Mouse (Mus musculus): ENCODE data around the gene Slc39a1.
"Not testable (repeated sequence)": the region's sequence is repeated elsewhere in the genome, so short reads cannot be mapped to it uniquely, and the experiment has no call there.

Gene Slc39a1

DNA sequence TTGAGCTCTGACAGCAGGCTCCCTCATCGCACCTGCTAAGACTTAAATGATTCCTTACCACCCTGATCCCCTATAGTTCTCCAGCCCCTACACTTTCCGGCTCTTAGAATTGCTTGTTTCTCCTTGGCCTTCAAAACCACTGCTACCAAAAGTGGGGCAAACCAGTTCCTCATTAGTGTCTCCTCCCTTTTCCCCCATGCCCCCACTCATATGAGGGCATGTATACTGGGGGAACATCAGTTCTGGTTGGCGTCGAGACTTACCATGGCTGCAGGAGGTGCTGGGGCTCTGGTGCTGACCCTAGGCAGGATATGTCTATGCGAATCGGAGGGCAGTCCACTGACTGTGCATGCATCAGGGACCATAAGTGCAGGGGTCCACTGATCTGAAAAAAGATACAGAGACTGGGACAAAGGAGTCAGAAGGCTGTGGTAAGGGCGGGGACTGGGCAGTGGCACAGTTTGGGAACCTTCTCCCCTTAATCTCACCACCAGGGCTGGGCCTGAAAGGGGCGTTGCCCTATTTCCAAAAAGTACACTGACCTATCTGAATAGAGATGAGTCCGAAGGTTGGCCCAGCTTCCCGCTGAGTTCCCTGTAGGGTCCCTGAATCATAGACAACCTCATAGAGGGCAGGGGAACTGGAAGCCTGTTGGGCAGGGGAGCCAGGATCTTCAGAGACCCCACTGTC is 6.2 kb upstream of the Slc39a1 start:
- DNase-seq (ENCODE audit: low read depth, low spot score), result no peak

DNA sequence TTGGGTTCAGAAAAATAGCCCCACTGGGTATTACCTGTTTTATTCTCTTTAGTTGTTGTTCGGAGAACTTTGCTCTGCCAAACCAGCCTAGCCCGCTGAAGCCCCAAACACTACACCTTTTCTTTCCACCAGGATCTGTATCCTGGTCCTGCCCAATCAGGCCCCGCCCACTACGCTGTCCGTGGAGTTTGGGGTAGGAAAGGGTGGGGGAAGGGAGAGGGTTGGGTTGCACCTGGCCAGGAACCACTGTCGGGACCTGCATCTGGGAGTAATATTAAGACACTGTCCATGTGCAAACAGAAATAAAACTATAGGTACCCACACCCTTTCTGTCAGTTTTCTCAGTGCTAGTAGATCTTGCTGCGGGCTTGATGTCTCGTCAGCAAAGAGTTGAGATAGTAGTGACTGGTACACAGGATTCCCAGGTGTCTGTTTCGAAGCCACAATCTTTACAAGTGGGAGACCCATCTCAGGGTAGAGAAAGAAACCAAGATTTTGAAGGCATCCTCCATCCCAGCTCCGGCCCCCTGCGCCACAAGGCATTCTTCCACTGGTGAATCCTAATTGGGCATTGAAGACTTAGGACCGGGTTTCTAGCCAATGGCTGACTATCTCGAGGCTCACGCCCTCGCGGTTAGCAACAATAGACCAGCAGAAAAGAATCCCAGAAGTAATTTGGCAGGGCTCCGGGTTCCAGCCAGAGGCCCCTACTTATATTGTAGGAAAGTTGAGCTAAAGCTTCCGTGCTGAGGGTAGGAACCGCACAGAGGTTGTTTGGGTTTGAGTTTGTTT is 4.8 kb upstream of the Slc39a1 start, which contains the start of gene Creb3l4:
Gene Creb3l4, minus strand, starts transcription at position 529 of the 792 bp plus-strand sequence.
- DNase-seq (ENCODE audit: low read depth, low spot score), result peak; percentile 83

DNA sequence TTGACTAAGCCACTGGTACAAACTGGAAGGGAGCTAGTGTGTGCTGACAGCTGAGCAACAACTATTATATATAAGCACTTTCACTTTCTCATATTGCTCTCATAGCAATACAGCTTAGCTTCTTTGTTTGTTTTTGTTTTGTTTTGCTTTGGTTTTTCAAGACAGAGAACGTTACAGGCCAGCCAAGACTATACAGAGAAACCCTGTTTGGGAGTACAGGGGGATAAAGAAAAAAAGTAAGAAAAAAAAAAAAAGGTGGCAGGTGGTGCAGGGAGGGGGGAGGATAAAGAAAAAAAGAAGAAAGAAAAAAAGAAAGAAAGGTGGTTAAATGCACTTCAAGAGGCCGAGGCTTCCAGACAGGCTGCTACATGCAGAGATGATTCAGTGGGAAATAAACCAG is 2.6 kb upstream of the Slc39a1 start:
- no peak for DNase-seq (ENCODE audit: low read depth, low spot score)

DNA sequence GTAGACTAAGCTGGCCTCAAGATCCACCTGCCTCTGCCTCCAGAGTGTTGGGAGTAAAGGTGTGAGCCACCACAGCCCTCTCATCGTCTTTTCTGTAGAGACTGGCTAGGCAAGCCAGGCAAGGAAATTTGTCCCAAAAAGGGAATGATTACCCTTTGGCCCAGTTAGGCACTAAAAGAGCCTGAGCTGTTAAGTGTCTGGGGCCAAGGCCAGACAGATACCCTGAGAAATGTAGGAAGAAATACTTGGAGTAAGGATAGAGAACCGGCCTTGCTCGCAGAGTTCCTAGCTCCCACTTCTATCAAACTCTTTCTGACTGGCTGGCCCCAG is 377 bp upstream of the Slc39a1 start:
- no peak for DNase-seq (ENCODE audit: low read depth, low spot score)

DNA sequence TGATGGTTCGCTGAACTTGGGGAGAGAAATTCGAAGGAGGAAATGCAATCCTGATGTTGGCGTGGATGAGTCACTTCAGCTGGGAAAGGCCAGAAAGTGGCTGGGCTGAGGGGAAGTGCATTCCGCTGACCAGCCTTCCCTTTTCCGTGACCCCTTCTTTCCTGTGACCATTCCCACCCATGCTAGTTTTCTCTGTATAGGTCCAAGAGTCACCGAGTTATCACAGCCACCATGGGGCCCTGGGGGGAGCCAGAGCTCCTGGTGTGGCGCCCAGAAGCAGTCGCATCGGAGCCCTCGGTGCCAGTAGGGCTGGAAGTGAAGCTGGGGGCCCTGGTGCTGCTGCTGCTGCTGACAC is 751 bp downstream of the Slc39a1 start:
- DNase-seq (ENCODE audit: low read depth, low spot score), result no peak

DNA sequence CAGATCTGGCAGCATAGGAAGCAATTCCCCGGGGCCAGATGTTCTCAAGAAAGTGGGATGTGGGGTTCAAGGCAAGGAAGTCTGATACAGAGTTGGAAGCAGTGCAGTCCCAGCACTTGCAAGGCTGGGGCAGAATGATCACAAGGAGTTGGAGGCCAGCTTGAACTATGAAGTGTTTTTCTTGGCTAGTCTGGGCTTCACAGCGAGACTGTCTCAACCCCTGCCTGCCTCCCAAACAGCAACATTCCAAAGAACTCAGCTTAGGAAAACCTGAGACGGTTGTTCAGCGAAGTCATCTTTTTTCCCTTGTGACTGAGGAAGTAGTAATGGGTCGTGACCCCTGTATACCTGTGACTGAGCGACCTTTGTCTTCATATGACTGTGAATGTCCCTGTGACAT is 2.8 kb downstream of the Slc39a1 start:
- no peak for DNase-seq (ENCODE audit: low read depth, low spot score)

DNA sequence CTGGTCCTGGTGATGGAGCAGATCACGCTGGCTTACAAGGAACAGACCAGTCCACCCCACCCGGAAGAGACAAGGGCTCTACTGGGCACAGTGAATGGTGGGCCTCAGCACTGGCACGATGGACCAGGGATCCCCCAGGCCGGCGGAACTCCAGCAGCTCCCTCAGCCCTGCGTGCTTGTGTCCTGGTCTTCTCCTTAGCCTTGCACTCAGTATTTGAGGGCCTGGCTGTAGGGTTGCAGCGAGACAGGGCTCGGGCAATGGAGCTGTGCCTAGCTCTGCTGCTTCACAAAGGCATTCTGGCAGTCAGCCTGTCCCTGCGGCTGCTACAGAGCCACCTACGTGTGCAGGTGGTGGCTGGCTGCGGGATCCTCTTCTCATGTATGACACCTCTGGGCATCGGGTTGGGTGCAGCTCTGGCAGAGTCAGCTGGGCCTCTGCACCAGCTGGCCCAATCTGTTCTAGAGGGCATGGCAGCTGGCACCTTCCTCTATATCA is 3.8 kb downstream of the Slc39a1 start:
- not testable (repeated sequence) for DNase-seq (ENCODE audit: low read depth, low spot score)

DNA sequence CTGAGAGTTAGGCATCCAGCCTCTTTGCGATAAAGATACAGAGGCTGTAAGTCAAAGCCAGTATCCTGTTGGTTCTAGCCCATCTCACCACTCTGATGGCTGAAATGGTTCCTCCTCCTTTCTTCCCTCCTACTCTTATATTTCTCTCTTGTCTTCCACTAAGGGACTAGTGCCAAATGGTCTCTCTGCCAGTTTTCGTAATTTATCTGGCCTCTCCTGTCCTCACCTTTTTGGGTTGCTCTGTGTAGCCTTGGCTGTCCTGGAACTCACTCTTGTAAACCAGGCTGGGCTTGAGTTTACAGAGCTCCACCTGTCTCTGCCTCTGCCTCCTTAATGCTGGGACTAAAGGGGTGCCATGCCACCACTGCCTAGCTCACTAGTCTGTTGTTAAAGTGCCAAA is 4.7 kb downstream of the Slc39a1 start:
- not testable (repeated sequence) for DNase-seq (ENCODE audit: low read depth, low spot score)

DNA sequence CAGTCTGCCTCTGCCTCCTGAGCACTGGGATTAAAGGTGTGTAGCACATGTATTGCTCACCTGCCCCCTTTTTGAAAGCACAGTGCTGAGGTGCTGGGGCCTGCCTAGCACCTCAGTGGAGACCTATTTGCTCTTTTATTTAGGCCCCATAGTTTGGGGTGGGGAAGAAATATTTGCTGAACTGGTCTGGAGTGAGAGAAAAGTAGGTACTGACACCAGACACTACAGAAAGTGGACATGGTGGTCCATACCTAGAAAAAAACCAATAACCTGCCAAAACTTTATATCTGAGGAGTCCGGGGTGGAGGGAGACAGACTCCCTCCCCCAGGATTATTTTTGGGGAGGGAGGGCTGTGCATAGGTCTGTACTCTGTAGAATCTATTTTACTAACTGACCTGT is 5.2 kb downstream of the Slc39a1 start:
- DNase-seq (ENCODE audit: low read depth, low spot score), result not testable (repeated sequence)

DNA sequence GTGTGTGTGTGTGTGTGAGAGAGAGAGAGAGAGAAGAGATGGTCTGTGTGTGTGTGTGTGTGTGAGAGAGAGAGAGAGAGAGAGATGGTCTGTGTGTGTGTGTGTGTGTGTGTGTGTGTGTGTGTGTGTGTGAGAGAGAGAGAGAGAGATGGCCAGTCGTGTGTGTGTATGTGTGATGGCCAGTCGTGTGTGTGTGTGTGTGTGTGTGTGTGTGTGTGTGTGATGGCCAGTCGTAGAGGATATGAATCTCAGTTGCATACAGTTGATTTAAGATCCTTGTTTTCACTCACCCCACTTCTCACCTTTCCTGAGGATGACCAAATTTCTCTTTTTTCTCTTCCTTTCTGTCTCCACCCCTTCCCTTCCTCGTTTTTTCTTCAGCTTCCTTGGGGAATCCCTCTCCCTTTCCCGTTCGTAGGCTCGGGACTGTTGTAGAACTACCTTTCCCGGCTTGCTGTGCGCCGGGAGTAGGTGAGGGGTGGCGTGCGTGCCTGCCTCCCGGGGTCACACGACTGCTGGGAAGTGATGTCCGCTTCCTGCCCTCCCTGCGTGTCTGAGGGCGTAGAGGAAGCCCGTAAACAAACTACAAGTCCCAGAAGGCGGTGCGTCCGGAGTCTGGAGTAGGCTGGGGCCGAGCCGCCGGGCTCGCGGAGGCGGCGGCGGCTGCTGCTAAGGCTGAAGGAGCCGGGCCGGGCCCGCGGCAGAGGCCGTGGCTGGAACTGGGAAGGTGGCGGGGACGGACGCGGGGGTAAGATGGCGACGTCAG is 5.9 kb downstream of the Slc39a1 start, which contains the start of gene Crtc2:
Gene Crtc2, plus strand, starts transcription at position 511 of the 766 bp plus-strand sequence.
- peak; percentile 98 for DNase-seq (ENCODE audit: low read depth, low spot score)

DNA sequence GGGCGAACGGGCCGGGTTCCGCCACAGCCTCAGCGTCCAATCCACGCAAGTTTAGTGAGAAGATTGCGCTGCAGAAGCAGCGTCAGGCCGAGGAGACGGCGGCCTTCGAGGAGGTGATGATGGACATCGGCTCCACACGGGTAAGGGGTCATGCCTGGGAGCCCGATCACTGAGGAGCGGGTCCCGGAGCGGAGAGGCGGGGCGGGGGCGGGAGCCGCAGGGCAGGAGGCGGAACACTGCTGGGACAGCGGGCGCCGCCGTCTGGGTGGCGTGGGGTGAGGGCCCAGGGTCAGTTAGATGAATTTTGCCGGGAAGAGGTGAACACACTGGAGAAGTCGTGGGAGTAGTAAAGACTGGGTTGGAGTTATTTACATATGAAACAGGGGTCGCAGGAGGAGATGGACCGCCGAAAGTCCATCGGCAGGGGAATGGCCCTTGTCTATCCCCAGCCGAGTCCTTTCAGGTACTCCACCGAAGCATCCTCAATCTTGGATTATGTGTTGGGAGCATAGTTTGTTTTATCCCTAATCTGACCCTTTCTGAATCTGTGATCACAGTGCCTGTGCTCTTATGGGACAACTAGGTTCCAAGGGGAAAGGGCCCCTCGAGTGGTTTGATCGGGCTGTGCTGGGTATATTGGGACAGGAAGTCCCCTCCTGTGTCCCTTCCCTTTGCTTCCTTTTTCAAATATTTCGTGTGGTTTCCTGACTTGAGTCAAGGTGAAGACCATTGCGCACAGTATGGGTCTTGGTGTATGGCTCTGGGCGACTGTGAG is 6.6 kb downstream of the Slc39a1 start:
- DNase-seq (ENCODE audit: low read depth, low spot score), result no peak

DNA sequence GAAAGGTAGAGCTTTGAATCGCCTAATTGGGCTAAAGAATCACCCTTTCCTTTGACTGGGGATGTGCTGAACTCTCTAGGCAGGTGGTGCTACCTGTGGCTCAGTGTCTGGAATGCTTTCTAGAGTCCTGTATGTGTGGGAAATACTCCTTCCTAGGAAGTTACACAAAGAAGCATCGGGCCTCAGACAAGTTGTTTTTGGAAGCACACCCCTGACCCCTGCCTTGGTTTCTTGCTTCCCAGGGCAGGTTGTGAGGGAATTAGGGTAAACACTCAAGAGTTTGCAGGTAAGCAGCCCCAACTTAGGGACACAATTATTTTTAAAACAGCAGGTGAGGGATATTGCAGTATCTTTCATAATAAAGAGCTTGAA is 7.2 kb downstream of the Slc39a1 start:
- DNase-seq (ENCODE audit: low read depth, low spot score), result no peak

DNA sequence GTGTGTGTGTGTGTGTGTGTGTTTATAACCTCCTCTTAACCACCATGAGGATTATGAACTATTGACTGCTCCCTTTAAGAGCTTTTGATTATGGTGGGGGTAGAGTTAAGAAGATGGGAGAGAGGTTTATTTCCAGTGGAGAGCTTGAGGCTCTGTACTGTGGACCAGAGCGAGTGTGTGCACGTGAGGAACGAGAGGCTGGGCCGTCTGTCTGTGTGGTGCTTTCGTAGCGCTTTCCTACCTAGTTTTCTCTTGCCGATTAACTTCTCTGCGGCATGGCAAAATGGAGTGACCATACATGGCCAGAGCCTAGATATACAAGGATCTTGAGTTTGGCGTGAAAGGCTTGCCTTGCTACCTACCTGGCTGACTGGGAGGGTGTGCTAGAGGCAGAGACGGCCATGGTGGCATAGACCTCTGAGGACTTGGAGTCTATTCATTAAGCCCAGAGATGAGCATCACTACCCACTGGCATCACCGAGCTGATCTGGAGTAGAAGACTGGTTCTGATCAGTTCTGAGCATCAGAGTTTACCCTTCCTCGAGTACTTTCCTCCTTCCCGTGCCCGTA is 7.9 kb downstream of the Slc39a1 start:
- DNase-seq (ENCODE audit: low read depth, low spot score), result no peak

DNA sequence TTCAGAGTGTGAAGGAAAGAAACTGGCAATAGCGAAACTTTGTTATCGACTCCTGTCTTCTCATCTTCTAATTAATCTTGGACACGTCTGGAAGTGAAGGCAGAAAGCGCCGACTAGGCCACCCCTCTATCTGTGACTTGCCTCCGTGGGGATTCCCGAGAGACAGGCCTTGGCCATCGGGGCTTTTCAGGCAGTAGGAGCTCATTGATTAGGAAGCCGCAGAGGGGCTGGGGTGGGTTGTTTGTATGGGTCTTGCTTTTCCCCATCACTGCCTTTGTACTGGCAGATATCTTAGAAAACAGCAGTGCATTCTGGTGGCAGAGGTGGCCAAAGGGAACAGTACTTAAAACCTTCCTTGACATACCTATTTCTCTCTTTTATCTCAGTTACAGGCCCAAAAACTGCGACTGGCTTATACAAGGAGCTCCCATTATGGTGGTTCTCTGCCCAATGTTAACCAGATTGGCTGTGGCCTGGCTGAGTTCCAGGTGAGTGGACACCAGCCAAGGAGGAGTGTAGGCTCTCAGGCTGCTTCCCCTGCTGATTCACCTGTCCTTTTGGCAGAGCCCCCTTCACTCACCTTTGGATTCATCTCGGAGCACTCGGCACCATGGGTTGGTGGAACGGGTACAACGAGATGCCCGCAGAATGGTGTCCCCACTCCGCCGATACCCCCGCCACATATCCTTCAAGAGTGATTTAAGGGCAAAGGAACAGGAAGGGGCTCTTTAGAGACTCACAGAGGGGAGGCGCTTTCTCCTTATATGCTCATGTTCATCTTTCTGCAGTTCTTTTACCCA is 9.0 kb downstream of the Slc39a1 start:
- DNase-seq (ENCODE audit: low read depth, low spot score), result no peak

DNA sequence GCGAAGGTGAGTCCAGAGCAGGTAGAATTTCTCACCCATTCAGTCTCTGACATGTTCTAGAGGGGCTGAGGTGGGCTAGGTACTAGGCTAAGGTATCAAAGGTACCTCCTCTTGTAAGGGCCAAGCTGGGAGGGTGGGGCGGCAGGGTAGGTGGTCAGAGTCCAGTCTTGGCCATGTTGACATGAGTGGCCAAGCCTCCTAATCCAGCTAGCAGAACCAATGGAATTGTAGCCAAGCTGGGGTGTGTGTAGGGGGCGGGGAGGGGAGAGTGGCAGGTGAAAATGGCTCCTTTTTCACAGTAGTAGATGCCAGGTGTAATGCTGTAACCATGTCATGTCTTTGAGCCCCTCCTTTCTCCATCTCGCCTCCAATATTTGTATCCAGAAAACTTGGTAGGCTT is 10.5 kb downstream of the Slc39a1 start:
- no peak for DNase-seq (ENCODE audit: low read depth, low spot score)

DNA sequence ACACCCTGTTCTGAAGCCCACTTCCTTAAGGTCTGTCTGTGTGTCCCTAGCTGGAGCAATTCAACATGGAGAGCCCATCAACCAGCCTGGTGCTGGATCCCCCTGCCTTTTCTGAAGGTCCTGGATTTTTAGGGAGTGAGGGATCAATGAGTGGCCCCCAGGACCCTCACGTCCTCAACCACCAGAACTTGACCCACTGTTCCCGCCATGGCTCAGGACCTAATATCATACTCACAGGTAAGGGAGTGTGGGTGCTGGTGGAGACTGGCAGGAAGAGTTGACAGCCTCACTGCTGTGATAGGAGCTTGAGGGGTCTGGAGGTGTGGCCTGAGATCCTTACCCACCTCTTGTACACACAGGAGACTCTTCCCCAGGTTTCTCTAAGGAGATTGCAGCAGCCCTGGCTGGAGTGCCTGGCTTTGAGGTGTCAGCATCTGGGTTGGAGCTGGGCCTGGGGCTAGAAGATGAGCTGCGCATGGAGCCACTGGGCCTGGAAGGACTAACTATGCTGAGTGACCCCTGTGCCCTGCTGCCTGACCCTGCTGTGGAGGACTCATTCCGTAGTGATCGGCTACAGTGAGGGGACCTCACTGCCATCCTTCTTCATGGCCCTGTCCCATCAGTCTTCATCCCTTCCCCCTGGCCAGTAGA is 15.3 kb downstream of the Slc39a1 start:
- no peak for DNase-seq (ENCODE audit: low read depth, low spot score)

DNA sequence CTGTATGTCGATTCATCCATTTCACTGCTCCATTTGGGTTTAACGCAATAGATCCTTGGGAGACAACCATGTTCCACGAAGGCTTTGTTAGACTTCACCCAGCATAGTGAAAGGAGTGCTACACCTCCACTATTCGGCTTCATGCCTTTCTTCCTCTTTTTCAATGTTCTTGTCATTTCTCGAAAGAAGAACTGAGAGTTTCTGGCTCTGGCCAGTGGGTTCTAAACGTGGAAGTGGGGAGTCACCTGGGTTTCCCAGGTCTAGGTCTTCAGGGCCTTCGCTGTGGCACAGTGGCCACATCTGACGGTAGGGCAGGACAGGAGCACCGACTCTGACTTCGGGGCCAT is 16.7 kb downstream of the Slc39a1 start:
- DNase-seq (ENCODE audit: low read depth, low spot score), result no peak

DNA sequence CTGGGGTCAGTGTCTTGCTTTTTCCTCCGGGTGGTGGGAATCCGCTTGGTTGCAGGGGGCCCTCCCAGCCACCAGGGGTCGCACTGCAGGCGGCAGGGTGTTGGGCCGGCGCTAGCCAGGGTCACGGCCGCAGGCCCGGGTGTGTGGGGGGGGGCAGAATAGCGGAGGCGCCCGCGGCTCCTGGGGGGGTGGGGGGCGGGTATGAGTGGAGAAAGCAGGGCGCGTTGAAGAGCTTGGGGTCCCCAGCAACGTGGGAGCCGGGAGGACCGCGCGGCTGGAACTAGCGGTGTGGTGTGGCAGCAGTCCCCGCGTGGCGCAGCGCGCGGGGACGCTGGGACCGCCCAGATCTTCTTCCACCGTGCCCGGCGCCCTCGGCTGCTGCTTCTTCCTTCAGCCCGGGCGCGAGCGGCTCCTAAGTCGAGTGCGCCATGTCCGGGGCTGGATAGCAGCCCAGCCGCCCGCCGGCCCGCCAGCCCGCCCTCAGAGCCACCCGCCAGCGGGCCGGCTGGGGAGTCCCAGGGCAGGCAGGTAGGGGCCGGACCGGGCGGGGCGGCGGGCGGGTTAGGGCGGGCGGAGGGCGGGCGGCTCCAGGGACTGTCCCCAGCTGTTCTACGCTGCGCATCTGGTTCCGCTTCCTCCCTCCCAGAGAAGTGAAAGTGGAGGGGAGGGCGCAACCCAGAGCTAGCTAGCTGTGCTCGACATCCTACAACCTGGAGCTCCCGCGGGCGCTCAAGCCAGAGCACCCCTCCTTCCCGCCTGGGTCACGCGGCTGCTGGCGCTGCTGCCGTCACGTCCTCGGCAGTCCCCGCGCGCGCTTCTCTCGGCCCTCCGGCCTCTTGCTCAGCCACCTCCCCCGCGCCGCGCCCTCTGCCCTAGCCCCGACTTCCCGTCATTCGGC is 17.3 kb downstream of the Slc39a1 start, which contains the start of gene Dennd4b:
Gene Dennd4b, plus strand, starts transcription at position 152 of the 898 bp plus-strand sequence.
- DNase-seq (ENCODE audit: low read depth, low spot score), result peak; percentile 76
